Mouse (Mus musculus) forebrain, embryonic 13.5 days (tissue): ENCODE measurements around the gene P2ry14. TPM values are rescaled to one million over a fixed set of nuclear protein-coding genes. Genes with fewer than 3 reads are reported as not detected.
"Not testable (repeated sequence)": the region's sequence is repeated elsewhere in the genome, so short reads cannot be mapped to it uniquely, and the experiment has no call there.

Experiments
- ATAC-seq: fragments of 200-750 bp; cut with Nextera tagmentation; 2 replicates; pipeline ENCODE4 v1.8.0; 2017
- H3K27ac ChIP-seq: fragments of 300-500 bp; sonication (generic); 2 replicates; pipeline ENCODE4 v1.5.1; 2015; ENCODE audit warnings: inconsistent platforms, mild to moderate bottlenecking, moderate library complexity
- H3K27me3 ChIP-seq: fragments of 300-500 bp; sonication (generic); 2 replicates; pipeline ENCODE4 v1.6.1; 2015; ENCODE audit warnings: mild to moderate bottlenecking, inconsistent platforms
- H3K36me3 ChIP-seq: fragments of 300-500 bp; sonication (generic); 2 replicates; pipeline ENCODE4 v1.6.1; 2015; ENCODE audit warnings: mild to moderate bottlenecking, inconsistent platforms; ENCODE audit not compliant: poor library complexity, severe bottlenecking
- H3K4me1 ChIP-seq: fragments of 300-500 bp; sonication (generic); 2 replicates; pipeline ENCODE4 v1.6.1; 2015; ENCODE audit warnings: inconsistent platforms
- H3K4me2 ChIP-seq: fragments of 300-500 bp; sonication (generic); 2 replicates; pipeline ENCODE4 v1.6.1; 2015; ENCODE audit warnings: inconsistent platforms, mild to moderate bottlenecking, moderate library complexity
- H3K4me3 ChIP-seq: fragments of 300-500 bp; sonication (generic); 2 replicates; pipeline ENCODE4 v1.5.1; 2015; ENCODE audit warnings: mild to moderate bottlenecking, inconsistent platforms
- H3K9ac ChIP-seq: fragments of 300-500 bp; sonication (generic); 2 replicates; pipeline ENCODE4 v1.6.1; 2015; ENCODE audit warnings: mild to moderate bottlenecking, inconsistent platforms
- H3K9me3 ChIP-seq: fragments of 300-500 bp; sonication (generic); replicated peaks from 2 replicates; pipeline ENCODE4 v1.6.1; 2016; ENCODE audit warnings: inconsistent platforms
- WGBS: fragments of 180-500 bp; shearing (Covaris S2); methylation state at CpG from one replicate; pipeline ENCODE4 v1.1.7; 2015; 5-methylcytosine and 5-hydroxymethylcytosine counted together
- polyA plus RNA-seq: library from polyadenylated mRNA; unstranded; fragments of >200 nt; fragmentation: Nextera tagmentation; extraction: Ambion mirVana; gene quantifications from 2 replicates; pipeline ENCODE4 v1.2.1, GENCODE M21; 2015

P2ry14 gene
- polyA plus RNA-seq, 1 experiment from 2014 or later: 2.9 TPM

DNA sequence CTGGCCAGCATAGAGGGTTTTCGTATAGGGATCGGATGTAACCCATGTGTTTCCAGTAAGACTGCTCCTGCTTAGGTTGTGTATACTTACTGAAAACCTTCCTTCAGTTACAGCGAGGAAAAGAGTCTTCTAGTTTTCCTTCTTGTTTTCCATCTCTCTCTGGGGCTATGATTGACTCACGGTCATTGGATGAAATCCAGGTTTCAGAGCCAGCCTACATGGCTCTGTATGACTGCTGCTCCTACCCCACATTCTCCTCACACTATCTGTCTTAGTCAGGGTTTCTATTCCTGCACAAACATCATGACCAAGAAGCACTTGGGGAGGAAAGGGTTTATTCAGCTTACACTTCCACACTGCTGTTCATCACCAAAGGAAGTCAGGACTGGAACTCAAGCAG lies 12.5 kb downstream of the P2ry14 start:
- not testable (repeated sequence) for H3K4me2 ChIP-seq, H3K27me3 ChIP-seq, H3K4me1 ChIP-seq, ATAC-seq, H3K36me3 ChIP-seq, H3K4me3 ChIP-seq, H3K9me3 ChIP-seq, H3K27ac ChIP-seq, H3K9ac ChIP-seq
- 95% methylated on average over 4 of the region's 4 CpGs for WGBS

DNA sequence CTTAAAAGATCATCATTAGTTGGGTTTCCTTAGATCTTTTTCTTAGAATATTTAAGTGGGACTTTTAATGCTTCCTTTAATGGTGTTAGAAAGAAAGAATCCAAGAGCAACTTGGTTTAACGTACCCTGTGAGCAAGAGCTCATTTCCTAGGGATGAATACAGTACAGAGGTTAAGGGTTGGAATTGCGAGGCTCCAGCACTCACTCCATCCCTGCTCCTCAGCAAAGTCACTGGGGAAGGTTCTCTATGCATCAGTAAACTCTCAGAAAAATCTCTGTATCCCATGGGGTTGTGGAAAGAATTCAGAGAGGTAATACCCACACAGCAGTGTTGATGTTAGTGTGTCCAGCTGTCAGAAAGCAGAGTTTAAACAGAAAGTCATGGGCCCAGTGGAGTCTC lies 13.3 kb downstream of the P2ry14 start:
- no peaks in the 10 kb centered on the region for H3K4me1 ChIP-seq
- H3K9ac ChIP-seq: no peak overlapping the region
- H3K4me3 ChIP-seq: no peak overlapping the region
- 81% methylated on average over 2 of the region's 2 CpGs for WGBS
- no peaks in the 10 kb centered on the region for H3K36me3 ChIP-seq
- no peak for ATAC-seq
- no peaks in the 10 kb centered on the region for H3K27me3 ChIP-seq
- no peak overlapping the region for H3K4me2 ChIP-seq
- H3K9me3 ChIP-seq: no peaks in the 10 kb centered on the region
- no peak overlapping the region for H3K27ac ChIP-seq

DNA sequence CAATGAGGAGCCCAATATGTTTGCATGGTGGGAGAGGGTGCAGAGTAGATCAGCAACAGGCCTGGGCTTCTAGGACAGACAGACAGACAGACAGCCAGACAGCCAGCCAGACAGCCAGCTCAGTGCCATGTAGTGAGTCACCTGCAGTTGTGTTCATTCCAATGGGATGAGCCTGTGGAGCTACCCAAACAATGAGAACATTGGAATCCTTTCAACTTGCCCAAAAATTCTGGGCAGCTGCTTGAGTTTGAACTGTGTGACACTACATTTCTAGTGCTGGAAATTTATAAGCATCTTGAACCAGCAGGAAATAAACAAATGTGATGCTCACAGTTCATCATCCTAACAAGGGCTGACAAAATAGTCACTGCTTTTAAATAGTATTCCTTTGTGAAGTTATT lies 13.8 kb downstream of the P2ry14 start:
- no peaks in the 10 kb centered on the region for H3K4me1 ChIP-seq
- H3K4me3 ChIP-seq: no peak overlapping the region
- H3K4me2 ChIP-seq: no peak overlapping the region
- H3K27ac ChIP-seq: no peak overlapping the region
- no peaks in the 10 kb centered on the region for H3K27me3 ChIP-seq
- no peak for ATAC-seq
- H3K36me3 ChIP-seq: no peaks in the 10 kb centered on the region
- H3K9me3 ChIP-seq: no peaks in the 10 kb centered on the region
- no peak overlapping the region for H3K9ac ChIP-seq

DNA sequence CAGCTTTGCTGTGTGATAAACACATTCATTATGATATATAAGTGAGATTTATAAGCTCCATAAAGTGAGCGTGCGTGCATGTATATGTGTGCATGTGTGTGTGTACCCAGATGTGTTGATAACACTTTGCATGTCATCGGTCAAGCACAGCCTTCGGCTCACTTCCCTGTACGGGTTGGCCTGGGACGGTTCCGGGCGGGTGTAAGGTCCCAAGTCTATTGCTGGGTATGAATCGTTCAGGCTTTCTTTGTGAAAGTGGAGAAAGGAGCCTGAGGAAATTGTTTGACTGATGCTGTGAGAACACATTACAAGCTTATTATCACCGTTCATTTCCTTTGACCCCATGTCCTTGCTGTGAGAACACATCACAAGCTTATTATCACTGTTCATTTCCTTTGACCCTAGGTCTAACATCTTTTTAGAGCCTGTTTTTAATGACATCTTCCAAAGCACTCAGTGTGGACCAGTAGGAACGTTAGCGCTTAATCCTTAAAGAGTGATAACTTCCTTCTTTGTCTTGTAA lies 14.4 kb downstream of the P2ry14 start:
- no peaks in the 10 kb centered on the region for H3K4me1 ChIP-seq
- no peak overlapping the region for H3K9ac ChIP-seq
- H3K27ac ChIP-seq: no peak overlapping the region
- no peaks in the 10 kb centered on the region for H3K27me3 ChIP-seq
- no peaks in the 10 kb centered on the region for H3K9me3 ChIP-seq
- ATAC-seq: no peak
- H3K4me3 ChIP-seq: no peak overlapping the region
- H3K36me3 ChIP-seq: no peaks in the 10 kb centered on the region
- 68% methylated on average over 12 of the region's 12 CpGs for WGBS
- H3K4me2 ChIP-seq: no peak overlapping the region

DNA sequence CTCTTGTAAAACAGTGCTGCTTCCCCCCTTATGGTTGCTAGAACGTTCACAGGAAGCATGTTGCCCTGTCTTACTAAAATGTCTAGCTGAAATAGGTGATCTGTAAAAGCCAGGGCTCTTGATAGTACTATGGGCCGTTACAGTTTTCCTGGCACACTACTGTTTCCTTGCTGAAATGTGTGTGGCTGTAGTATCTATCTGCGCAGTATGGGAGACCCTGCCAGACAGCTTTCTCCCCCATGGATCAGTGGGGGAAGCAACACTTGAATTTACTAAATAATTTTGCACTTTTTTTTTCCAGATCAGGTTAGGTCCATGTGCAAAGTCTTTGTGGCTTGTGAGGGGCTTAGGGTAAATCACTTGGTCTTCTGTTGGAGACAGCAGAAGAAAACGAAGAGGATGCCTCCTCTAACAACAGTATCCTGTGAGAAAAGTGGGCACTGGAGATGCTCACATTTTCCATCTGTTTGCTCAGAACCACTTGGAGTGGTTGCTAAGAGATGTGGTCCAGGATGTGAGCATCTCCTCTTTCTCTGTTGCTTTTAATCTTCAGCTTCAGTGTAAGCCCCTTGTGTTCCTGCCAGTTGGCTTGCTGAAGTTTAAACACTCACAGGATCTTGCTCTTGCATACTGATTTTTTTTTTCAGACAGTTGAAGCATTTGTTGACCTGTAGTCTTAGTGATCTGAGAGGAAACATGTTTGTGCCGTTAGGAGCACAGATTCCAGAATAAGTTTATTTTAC lies 17.3 kb downstream of the P2ry14 start:
- Histone ChIP-seq H3K4me1 (no peaks in the 10 kb centered on the region), H3K9ac (no peak overlapping the region), H3K27ac (no peak overlapping the region), H3K9me3 (no peaks in the 10 kb centered on the region), H3K36me3 (no peaks in the 10 kb centered on the region), H3K27me3 (no peaks in the 10 kb centered on the region), H3K4me2 (no peak overlapping the region), H3K4me3 (no peak overlapping the region)
- WGBS: 83% methylated on average over 5 of the region's 5 CpGs
- no peak for ATAC-seq

DNA sequence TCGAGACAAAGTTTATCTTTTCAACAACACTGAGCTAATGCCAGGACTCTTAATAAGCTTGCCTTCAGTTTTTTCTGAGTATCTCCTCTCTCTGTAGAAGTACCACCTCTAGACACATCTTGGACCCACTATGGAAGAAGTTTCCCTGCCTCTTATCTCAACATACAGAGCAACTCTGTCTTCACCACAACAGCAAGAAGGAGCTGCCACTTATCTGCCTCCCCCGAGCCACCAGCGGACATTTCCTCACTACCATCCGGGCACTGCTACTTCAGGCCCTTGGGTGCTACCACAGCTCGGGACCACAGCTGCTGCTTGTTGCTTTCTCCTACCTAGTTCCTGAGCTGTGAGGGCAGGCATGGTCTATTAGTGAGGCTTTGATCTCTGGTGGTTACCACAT lies 20.2 kb downstream of the P2ry14 start:
- H3K27me3 ChIP-seq: no peaks in the 10 kb centered on the region
- no peaks in the 10 kb centered on the region for H3K4me1 ChIP-seq
- WGBS: 85% methylated on average over 5 of the region's 5 CpGs
- no peaks in the 10 kb centered on the region for H3K9me3 ChIP-seq
- ATAC-seq: no peak
- no peak overlapping the region for H3K9ac ChIP-seq
- H3K4me3 ChIP-seq: no peak overlapping the region
- no peak overlapping the region for H3K4me2 ChIP-seq
- no peak overlapping the region for H3K27ac ChIP-seq
- no peaks in the 10 kb centered on the region for H3K36me3 ChIP-seq

DNA sequence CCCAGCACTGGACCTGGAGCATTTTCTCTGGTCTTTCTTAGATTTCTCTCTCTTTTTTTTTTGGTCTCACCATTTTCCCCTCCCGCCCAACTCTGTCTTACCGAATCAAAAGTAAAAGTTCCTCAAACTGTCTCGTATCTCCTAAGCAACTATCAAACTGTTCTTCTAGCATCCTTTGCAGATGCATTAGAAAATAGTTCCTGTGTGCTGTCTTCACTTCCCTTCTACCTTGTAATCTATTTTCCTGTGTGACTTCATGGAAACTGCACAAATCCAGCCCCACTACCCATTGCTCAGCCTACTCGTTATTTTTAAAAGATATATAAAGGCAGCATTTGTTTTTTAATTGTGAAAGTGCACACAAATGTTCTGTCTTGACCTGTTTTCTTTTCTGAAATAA lies 21.5 kb downstream of the P2ry14 start:
- no peaks in the 10 kb centered on the region for H3K4me1 ChIP-seq
- H3K4me2 ChIP-seq: no peak overlapping the region
- H3K4me3 ChIP-seq: no peak overlapping the region
- no peak overlapping the region for H3K27ac ChIP-seq
- no peak for ATAC-seq
- no peaks in the 10 kb centered on the region for H3K27me3 ChIP-seq
- H3K36me3 ChIP-seq: no peaks in the 10 kb centered on the region
- no peak overlapping the region for H3K9ac ChIP-seq
- 89% methylated on average over 4 of the region's 4 CpGs for WGBS
- H3K9me3 ChIP-seq: no peaks in the 10 kb centered on the region

DNA sequence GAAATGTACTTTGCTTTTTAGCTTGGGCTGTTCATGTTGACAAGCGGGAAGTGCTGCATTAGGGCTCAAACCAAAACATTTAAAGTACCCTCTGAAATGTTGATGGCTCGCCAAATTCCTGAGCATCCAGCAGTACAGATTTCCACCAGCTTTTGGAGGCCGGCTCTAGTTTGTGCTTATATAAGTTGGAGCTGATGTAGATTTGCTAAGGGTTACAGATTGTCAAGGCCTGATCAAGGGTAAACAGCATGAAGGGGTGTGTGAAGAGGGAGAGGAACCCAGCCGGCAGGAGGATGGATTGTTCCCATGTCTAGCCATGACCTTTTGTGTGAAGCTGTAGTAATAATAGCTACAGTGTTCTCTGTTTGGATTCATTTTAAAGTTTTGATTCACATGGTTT lies 22.3 kb downstream of the P2ry14 start:
- no peaks in the 10 kb centered on the region for H3K4me1 ChIP-seq
- H3K9ac ChIP-seq: no peak overlapping the region
- no peak overlapping the region for H3K27ac ChIP-seq
- no peaks in the 10 kb centered on the region for H3K9me3 ChIP-seq
- WGBS: 79% methylated on average over 4 of the region's 4 CpGs
- H3K36me3 ChIP-seq: no peaks in the 10 kb centered on the region
- no peak overlapping the region for H3K4me2 ChIP-seq
- no peak for ATAC-seq
- no peaks in the 10 kb centered on the region for H3K27me3 ChIP-seq
- no peak overlapping the region for H3K4me3 ChIP-seq

DNA sequence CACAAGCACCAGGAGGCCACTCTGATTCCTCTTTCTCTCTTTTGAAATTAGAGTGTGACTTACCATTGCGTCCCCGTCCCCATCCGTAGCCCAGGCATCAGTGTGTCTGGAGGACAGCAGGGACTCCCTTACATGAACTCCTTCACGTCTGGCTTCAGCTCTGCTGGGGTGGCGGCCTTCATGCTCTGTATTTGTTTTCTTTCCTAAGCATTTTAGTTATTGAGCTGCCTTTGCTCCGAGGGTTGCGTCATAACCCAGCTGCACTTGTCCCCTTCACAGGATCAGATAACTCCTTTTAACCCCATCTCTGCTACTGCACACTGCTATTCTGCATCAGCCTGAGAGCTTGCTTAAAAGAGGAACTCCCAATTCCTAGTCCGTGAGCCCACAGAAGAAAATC lies 23.0 kb downstream of the P2ry14 start:
- no peaks in the 10 kb centered on the region for H3K9me3 ChIP-seq
- H3K27me3 ChIP-seq: no peaks in the 10 kb centered on the region
- H3K36me3 ChIP-seq: no peaks in the 10 kb centered on the region
- H3K27ac ChIP-seq: no peak overlapping the region
- H3K4me3 ChIP-seq: no peak overlapping the region
- no peak overlapping the region for H3K9ac ChIP-seq
- no peaks in the 10 kb centered on the region for H3K4me1 ChIP-seq
- no peak for ATAC-seq
- 76% methylated on average over 8 of the region's 8 CpGs for WGBS
- H3K4me2 ChIP-seq: no peak overlapping the region

DNA sequence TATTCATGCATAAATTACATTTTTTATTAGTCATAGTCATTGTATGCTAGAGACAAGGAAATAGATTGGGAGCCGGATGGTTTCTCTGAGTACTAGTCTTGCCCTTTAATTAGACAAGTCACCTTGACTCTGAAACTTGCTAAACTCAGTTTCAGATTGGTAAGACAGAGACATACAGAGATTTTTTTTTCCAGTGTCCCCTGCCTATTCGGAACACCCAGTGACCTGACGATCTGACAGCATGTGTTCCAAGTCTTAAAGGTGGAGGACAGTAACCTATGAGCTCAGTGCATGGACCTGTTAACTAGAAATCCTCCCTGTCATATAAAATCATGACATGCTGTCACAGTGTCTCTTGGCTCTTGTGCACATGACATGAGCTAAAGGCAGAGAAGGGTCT lies 23.9 kb downstream of the P2ry14 start:
- Histone ChIP-seq H3K4me2 (no peak overlapping the region), H3K27ac (no peak overlapping the region), H3K9ac (no peak overlapping the region), H3K4me3 (no peak overlapping the region), H3K4me1 (no peaks in the 10 kb centered on the region), H3K9me3 (no peaks in the 10 kb centered on the region), H3K36me3 (no peaks in the 10 kb centered on the region), H3K27me3 (no peaks in the 10 kb centered on the region)
- ATAC-seq: no peak
- 89% methylated on average over 3 of the region's 3 CpGs for WGBS

DNA sequence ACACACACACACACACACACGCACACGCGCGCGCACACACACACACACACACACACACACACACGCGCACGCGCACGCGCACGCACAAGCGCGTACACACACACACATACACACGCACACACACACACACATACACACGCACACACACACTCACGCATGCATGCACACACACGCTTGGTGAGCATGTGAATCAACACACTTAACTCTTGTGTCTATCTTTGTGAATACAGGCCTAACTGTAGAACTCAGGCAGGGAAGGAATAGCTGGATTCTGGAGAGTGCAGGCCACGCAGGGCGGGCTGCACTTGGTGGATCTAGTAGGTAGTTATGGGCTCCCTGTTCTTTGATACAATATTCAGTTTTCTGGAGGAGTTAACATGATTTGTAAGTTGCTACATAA lies 24.7 kb downstream of the P2ry14 start:
- Histone ChIP-seq H3K9me3 (no peaks in the 10 kb centered on the region), H3K36me3 (no peaks in the 10 kb centered on the region), H3K4me2 (no peak overlapping the region), H3K27me3 (no peaks in the 10 kb centered on the region), H3K4me1 (no peaks in the 10 kb centered on the region), H3K9ac (no peak overlapping the region), H3K27ac (no peak overlapping the region), H3K4me3 (no peak overlapping the region)
- no peak for ATAC-seq
- WGBS: 77% methylated on average over 20 of the region's 20 CpGs

DNA sequence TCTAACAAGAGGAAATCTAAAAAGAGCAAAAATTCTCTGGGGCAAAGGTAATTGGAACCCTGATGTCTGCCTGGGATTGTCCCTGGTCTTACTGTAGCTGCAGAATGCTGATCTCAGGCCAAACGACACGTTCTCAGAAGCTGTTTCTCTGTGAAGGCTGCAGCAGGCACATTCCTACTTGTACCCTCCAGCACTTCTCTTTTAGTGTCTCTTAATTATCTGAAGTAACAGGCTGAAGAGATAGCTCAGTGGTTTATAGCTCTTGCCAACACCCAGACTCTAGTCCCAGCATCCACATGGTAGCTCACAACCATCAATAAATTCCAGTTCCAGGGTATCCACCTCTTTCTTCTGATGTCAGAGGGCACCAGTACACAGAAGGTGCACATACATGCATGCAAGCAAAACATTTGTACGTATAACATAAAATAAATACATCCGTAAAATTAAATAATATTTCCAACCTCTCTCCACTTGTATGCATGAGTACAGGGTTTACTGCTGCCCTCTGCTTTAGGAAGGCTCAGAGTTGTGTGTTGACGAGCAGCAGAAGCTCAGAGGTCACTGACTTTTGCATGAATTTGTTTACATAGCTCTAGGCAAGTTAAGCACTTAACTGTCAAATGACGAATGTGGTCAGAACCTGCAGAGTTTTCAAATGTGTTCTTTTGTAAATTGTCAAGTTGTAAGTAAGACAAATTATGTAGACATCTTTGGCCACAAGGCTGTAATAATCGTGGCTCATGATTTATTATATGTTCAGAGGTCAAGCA lies 27.4 kb downstream of the P2ry14 start:
- Histone ChIP-seq H3K27ac (no peak overlapping the region), H3K9me3 (no peaks in the 10 kb centered on the region), H3K4me2 (no peak overlapping the region), H3K4me3 (no peak overlapping the region), H3K27me3 (no peaks in the 10 kb centered on the region), H3K9ac (no peak overlapping the region), H3K36me3 (no peaks in the 10 kb centered on the region), H3K4me1 (no peaks in the 10 kb centered on the region)
- WGBS: 80% methylated on average over 7 of the region's 7 CpGs
- ATAC-seq: no peak
